Mouse (Mus musculus): ENCODE data around the gene Rgs2.

Gene Rgs2

GRCm38 (mm10) chr1:143984988-143985625, 18.9 kb downstream of the Rgs2 start:
- DNase-seq (ENCODE audit: low spot score in 2 of 2): no peak

DNA sequence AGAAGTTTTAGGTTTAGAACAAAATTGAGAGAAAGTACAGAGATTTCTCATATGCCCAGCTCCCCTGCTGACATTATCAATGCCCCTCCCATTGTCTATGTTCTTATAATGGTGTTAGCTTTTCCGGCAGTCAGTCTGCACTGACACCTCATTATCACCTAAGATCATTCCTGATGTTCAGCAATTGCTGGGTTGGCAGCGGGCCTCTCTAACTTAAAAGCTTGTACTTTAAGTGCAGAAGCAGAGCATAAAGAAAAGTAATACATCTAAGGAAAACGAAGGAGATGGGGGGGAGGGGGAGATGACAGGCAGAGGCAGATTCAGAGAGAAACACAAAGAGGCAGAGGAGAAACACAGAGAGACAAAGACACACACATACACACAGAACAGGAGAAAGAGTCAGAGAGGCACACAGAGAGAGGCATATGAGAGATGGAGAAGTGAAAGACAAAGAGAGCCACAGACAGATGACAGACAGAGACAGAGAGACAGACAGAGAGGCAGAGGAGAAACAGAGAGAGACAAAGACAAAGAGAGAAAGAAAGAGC, 21.1 kb downstream of the Rgs2 start:
- no peak for DNase-seq (ENCODE audit: low spot score in 2 of 2)

DNA sequence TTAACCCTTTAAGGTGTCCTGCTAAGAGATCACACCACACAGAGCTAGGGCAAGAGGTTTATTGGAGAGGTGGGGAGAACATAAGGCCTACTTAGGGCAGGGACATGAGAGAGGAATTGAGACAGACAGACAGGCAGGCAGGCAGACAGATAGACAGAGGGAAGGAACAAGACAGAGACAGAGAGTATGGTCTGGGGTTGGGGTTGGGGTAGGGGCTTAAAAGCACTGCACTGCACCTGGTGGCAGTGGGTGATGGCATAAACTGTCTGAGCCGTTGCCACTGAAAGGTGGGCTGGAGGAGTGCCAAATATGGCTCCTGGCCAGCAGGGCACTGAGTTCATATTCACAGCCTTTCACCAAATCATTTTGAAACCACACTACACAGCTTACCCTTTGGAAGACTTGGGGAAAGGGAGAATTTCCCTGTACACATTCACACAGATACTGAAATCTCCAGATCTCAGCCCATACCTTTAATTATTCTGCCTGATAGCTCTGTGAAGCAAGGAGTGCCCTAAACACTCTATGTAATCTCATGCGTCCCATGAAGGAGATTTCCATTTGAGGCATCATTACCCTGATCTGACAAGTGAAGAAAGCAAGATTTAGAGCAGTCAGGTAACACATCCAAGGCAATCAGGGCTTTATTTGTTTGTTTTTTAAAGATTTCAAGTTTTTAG, 21.7 kb downstream of the Rgs2 start:
- no peak for DNase-seq (ENCODE audit: low spot score in 2 of 2)

DNA sequence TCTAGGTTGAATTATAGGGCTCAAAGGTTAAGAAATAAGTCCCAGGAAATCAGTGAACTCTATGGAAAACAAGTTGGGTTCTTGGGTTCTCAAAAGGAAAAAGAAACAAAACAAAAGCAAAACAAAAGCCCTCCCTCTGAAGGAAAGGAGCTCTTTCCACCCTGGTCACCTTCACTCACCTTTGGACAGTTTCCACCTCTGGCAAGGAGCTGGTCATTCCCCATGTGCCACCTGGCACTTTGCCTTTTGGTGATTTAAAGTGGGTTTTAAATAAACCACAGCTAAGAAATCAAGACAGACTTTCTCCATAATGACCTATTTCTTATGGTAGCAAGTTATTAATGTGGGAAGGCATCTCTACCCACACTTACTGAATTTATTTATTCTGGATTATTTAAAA, 23.1 kb downstream of the Rgs2 start:
- no peak for DNase-seq (ENCODE audit: low spot score in 2 of 2)

- DNase-seq (ENCODE audit: low spot score in 2 of 2): no peak
These were observed 29.3 kb downstream of the Rgs2 start for GRCm38 (mm10) chr1:143974637-143975036.

DNA sequence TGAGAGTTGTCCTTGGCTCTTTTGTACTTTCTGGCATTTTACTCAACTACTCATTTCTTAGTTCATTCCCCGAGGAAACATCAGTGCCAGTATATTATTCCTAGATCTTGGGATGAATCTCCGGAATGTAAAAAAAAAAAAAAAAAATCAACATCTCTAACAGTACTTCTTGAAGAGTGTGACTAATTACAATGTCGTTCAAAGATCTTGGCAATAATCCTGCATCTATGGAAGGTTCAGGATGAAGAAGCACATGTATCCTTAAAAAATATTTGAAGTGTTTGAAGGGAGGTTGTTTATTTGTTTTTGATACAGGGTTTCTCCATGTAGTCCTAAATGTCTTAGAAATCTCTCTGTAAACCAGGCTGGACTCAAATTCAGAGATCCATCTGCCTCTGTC, 41.7 kb downstream of the Rgs2 start:
- no peak for DNase-seq (ENCODE audit: low spot score in 2 of 2)

DNA sequence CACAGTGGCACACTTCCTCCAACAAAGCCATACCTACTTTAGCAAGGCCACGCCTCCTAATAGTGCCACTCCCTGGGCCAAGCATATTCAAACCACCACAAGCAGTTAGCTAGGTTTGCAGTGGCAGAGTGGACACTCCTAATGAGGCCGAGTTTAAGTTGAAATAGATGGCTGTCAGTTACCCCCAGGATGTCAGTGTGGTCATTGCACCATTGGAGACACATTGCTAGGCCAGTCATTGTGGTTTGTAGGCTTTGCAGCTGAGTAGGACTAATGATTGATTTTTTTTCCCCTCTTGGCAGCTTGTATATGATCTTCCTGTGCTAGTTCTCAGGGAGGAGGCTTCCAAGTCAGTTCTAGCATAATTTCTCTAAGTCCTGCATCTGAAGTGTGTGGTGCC, 43.6 kb downstream of the Rgs2 start:
- DNase-seq (ENCODE audit: low spot score in 2 of 2): no peak

DNA sequence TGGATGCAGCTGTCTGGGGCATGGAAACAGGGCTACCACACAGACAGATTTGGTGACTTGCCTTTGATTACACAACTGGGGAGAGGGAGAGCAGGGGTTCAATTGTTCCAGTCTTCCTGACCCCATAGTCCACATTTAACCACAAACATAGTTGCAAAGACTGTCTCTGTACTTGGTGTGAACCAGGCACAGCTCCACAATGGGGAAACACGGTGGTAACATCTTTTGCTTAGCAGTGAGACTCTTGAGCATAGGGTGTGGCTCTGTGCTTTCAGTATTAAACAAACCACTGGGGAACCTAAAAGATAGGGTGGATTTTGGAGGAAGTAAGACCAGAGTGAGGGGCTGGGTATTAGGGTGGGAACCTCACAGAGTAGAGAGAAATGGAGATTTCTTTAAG, 47.9 kb downstream of the Rgs2 start:
- no peak for DNase-seq (ENCODE audit: low spot score in 2 of 2)

DNA sequence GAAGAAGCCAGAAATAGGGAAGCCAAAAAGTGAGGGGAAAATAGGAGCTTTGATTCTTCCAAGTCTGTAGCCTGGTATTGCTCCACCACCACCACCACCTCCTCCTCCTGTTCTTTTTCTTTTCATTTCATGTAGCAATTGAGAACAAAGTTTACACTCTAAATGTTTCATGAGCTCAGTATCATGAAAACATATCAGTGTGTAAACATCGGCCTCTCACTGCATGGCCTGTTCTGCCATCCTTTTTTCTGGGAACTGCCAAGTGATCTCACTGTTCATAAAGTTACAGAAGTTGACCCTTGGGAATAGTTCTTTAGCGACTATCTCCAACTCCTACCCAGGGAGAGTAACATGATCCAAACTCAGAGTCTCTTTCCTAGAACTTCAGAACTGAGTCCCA, 51.1 kb downstream of the Rgs2 start:
- no peak for DNase-seq (ENCODE audit: low spot score in 2 of 2)

All from right cerebral cortex, adult 2 months (tissue).